Mouse (Mus musculus) lung, postnatal 0 days (tissue): ENCODE results near the gene Lfng.

Experiments used
- CTCF ChIP-seq: IDR thresholded peaks from 2 replicates; pipeline ENCODE4 v1.5.1; 2016; ENCODE audit warnings: antibody characterized with exemption, mild to moderate bottlenecking
- EP300 ChIP-seq: IDR thresholded peaks from 2 replicates; pipeline ENCODE4 v1.6.1; 2016; ENCODE audit warnings: antibody characterized with exemption, mild to moderate bottlenecking, control low read depth

- peak; percentile 24 for TF ChIP-seq CTCF
- no peak for TF ChIP-seq EP300
These were observed 14.4 kb downstream of the Lfng start for GRCm38 (mm10) chr5:140621517-140621916.
